Comparison of ENCODE assay signal across 34 mouse cellular contexts in genomic region chr2:63832041-63832714, GRCm38 (mm10).
DNase-seq lines count a peak whose midpoint lies in the region; ATAC-seq and TF ChIP-seq lines count a peak whose summit lies in the region.
"Had no signal": no experiment of that assay in that cellular context is flagged by ENCODE, and none has a peak within 500 bp of the region (broad histone marks: within the 10 kb centered on the region; RNA-seq: fewer than 3 reads in every experiment).

No protein-coding gene starts in this region.

- intact Hi-C loops in heart, postnatal 10 days (cut with DNase I), result loop anchor here (10.0 kb wide), 1 partner anchor 243 kb away; no protein-coding TSS in a partner anchor

- no peaks in the 10 kb centered on the region for H3K9me3 ChIP-seq in limb, embryonic 13.5 days
- no peaks in the 10 kb centered on the region for H3K9me3 ChIP-seq in limb, embryonic 10.5 days (replicated peaks)
- no peaks in the 10 kb centered on the region for H3K9me3 ChIP-seq in heart, embryonic 12.5 days (replicated peaks)
- no peaks in the 10 kb centered on the region for H3K9me3 ChIP-seq in intestine, postnatal 0 days (ENCODE audit: control insufficient read depth)
- no peaks in the 10 kb centered on the region for H3K9me3 ChIP-seq in hindbrain, embryonic 13.5 days
- H3K9me3 ChIP-seq: embryonic facial prominence, embryonic 15.5 days; forebrain, embryonic 10.5 days; kidney, embryonic 15.5 days; lung, embryonic 15.5 days; neural tube, embryonic 13.5 days had no signal

- H3K4me1 ChIP-seq in limb, embryonic 13.5 days, result peaks cover 6% of the 10 kb centered on the region
- peaks cover 8% of the 10 kb centered on the region for H3K4me1 ChIP-seq in limb, embryonic 10.5 days
- peaks cover 22% of the 10 kb centered on the region for H3K4me1 ChIP-seq in heart, embryonic 12.5 days (replicated peaks)
- H3K4me1 ChIP-seq in intestine, postnatal 0 days (replicated peaks; ENCODE audit: control insufficient read depth, insufficient read depth, low read length), result no peaks in the 10 kb centered on the region
- H3K4me1 ChIP-seq in hindbrain, embryonic 13.5 days (replicated peaks), result no peaks in the 10 kb centered on the region
- H3K4me1 ChIP-seq: megakaryocyte, embryonic 14.5 days; neural tube, embryonic 13.5 days had no signal

- H3K4me2 ChIP-seq in limb, embryonic 13.5 days (replicated peaks), result no peak overlapping the region
- H3K4me2 ChIP-seq in heart, embryonic 12.5 days, result no peak overlapping the region
- no peak overlapping the region for H3K4me2 ChIP-seq in intestine, postnatal 0 days (replicated peaks; ENCODE audit: low read depth)
- no peak overlapping the region for H3K4me2 ChIP-seq in hindbrain, embryonic 13.5 days
- H3K4me2 ChIP-seq: embryonic facial prominence, embryonic 15.5 days; kidney, embryonic 15.5 days; lung, embryonic 15.5 days; neural tube, embryonic 13.5 days had no signal

- no peak for DNase-seq in limb, embryonic 10.5 days (ENCODE audit: low spot score)
- DNase-seq in fibroblast of lung, adult 2 months (ENCODE audit: low read depth), result peak; percentile 25
- DNase-seq in heart, postnatal 10 days, result peak; percentile 41 to 62
- DNase-seq in cerebellum, postnatal 4 days (ENCODE audit: low spot score in 2 of 2), result no peak
- DNase-seq: adrenal gland, adult 2 months; B cell, adult 2 months; cerebellum, adult 11-12 months; cerebellum, postnatal 10 days; gastrocnemius, postnatal 14 days; kidney, postnatal 36 days; layer of hippocampus, adult 9-11 months; lung, postnatal 36 days; midbrain, embryonic 14.5 days; retina, postnatal 1 day; right cerebral cortex, postnatal 25 days; thymus, postnatal 14 days had no signal

- no peak overlapping the region for H3K27ac ChIP-seq in limb, embryonic 13.5 days
- H3K27ac ChIP-seq in limb, embryonic 10.5 days, result no peak overlapping the region
- H3K27ac ChIP-seq in heart, embryonic 12.5 days (ENCODE audit: poor library complexity, severe bottlenecking), result peak overlapping the region; percentile 53
- H3K27ac ChIP-seq in intestine, postnatal 0 days (ENCODE audit: low read depth, low read length), result no peak overlapping the region
- no peak overlapping the region for H3K27ac ChIP-seq in hindbrain, embryonic 13.5 days
- H3K27ac ChIP-seq: embryonic facial prominence, embryonic 15.5 days; forebrain, embryonic 10.5 days; hindbrain, postnatal 0 days; kidney, embryonic 15.5 days; left cerebral cortex, adult 2 months; liver, embryonic 14.5 days; lung, embryonic 15.5 days; neural tube, embryonic 13.5 days had no signal

- no peak overlapping the region for H3K9ac ChIP-seq in limb, embryonic 13.5 days
- H3K9ac ChIP-seq in heart, embryonic 12.5 days, result no peak overlapping the region
- no peak overlapping the region for H3K9ac ChIP-seq in intestine, postnatal 0 days (ENCODE audit: low read depth, low read length)
- no peak overlapping the region for H3K9ac ChIP-seq in hindbrain, embryonic 13.5 days
- H3K9ac ChIP-seq: embryonic facial prominence, embryonic 15.5 days; kidney, embryonic 15.5 days; liver, embryonic 14.5 days; lung, embryonic 15.5 days; neural tube, embryonic 13.5 days had no signal

- H3K36me3 ChIP-seq in limb, embryonic 13.5 days, result no peaks in the 10 kb centered on the region
- no peaks in the 10 kb centered on the region for H3K36me3 ChIP-seq in limb, embryonic 10.5 days
- H3K36me3 ChIP-seq in heart, embryonic 12.5 days, result no peaks in the 10 kb centered on the region
- H3K36me3 ChIP-seq in intestine, postnatal 0 days (ENCODE audit: control insufficient read depth, insufficient read depth), result no peaks in the 10 kb centered on the region
- no peaks in the 10 kb centered on the region for H3K36me3 ChIP-seq in hindbrain, embryonic 13.5 days
- H3K36me3 ChIP-seq: embryonic facial prominence, embryonic 15.5 days; forebrain, embryonic 10.5 days; G1E; kidney, embryonic 15.5 days; lung, embryonic 15.5 days; neural tube, embryonic 13.5 days had no signal

- TF ChIP-seq CTCF in intestine, postnatal 0 days (IDR thresholded peaks at IDR 0.05; ENCODE audit: low read depth), result no peak

- WGBS in limb, embryonic 13.5 days, result 72% methylated on average over 4 of the region's 4 CpGs
- WGBS in limb, embryonic 10.5 days, result 85% methylated on average over 4 of the region's 4 CpGs
- 50% methylated on average over 4 of the region's 4 CpGs for WGBS in heart, embryonic 12.5 days
- WGBS in intestine, postnatal 0 days, result 52% methylated on average over 4 of the region's 4 CpGs
- 89% methylated on average over 4 of the region's 4 CpGs for WGBS in hindbrain, embryonic 13.5 days

- 0 out of 2 replicates have a peak, but pooled peaks have one; percentile 32 for ATAC-seq in limb, embryonic 13.5 days (ENCODE audit: low FRiP score, low read depth)
- ATAC-seq in heart, embryonic 12.5 days (ENCODE audit: insufficient number of reproducible peaks, low FRiP score), result no peak
- no peak for ATAC-seq in intestine, postnatal 0 days
- no peak for ATAC-seq in hindbrain, embryonic 13.5 days (ENCODE audit: low FRiP score)
- ATAC-seq: forebrain, embryonic 16.5 days; hindbrain, postnatal 0 days; intestine, embryonic 16.5 days had no signal

- no peaks in the 10 kb centered on the region for H3K27me3 ChIP-seq in limb, embryonic 13.5 days
- H3K27me3 ChIP-seq in limb, embryonic 10.5 days (ENCODE audit: low read depth, poor library complexity, severe bottlenecking), result no peaks in the 10 kb centered on the region
- H3K27me3 ChIP-seq in heart, embryonic 12.5 days (replicated peaks), result no peaks in the 10 kb centered on the region
- H3K27me3 ChIP-seq in intestine, postnatal 0 days (replicated peaks; ENCODE audit: control insufficient read depth, insufficient read depth, low read length), result no peaks in the 10 kb centered on the region
- H3K27me3 ChIP-seq in hindbrain, embryonic 13.5 days, result no peaks in the 10 kb centered on the region
- H3K27me3 ChIP-seq: CH12.LX; embryonic facial prominence, embryonic 15.5 days; kidney, embryonic 15.5 days; lung, embryonic 15.5 days; megakaryocyte, embryonic 14.5 days; neural tube, embryonic 13.5 days had no signal

- H3K4me3 ChIP-seq in limb, embryonic 13.5 days, result no peak overlapping the region
- no peak overlapping the region for H3K4me3 ChIP-seq in limb, embryonic 10.5 days
- no peak overlapping the region for H3K4me3 ChIP-seq in heart, embryonic 12.5 days
- no peak overlapping the region for H3K4me3 ChIP-seq in intestine, postnatal 0 days (ENCODE audit: low read depth, low read length)
- H3K4me3 ChIP-seq in hindbrain, embryonic 13.5 days, result no peak overlapping the region
- H3K4me3 ChIP-seq: embryonic facial prominence, embryonic 15.5 days; forebrain, embryonic 10.5 days; kidney, embryonic 15.5 days; left cerebral cortex, adult 2 months; lung, embryonic 15.5 days; megakaryocyte, embryonic 14.5 days; myocyte; neural tube, embryonic 13.5 days had no signal

Comparison
In these comparisons a context has a peak if more than half of its experiments do, and no peak if none do; other contexts are left out.
1. DNase-seq: peak in fibroblast of lung, adult 2 months (single experiment) and heart, postnatal 10 days (2 of 2); none in limb, embryonic 10.5 days (single experiment) and cerebellum, postnatal 4 days (0 of 2).